Mouse (Mus musculus) left cerebral cortex, adult 9 months (tissue): ENCODE measurements around the gene Lyrm9.
"Not testable (repeated sequence)": the region's sequence is repeated elsewhere in the genome, so short reads cannot be mapped to it uniquely, and the experiment has no call there.

ENCODE experiments used
- DNase-seq, 2 experiments: peaks; one replicate each; pipeline ENCODE4 v3.0.0; 2022; ENCODE audit warnings: low spot score in 2 of 2

The Lyrm9 gene

GRCm38 (mm10) chr11:78851216-78851870, 25.0 kb downstream of the Lyrm9 start:
- no peak for DNase-seq

GRCm38 (mm10) chr11:78851871-78852265, 25.5 kb downstream of the Lyrm9 start:
- no peak for DNase-seq

GRCm38 (mm10) chr11:78852529-78852928, 26.1 kb downstream of the Lyrm9 start:
- no peak for DNase-seq

DNA sequence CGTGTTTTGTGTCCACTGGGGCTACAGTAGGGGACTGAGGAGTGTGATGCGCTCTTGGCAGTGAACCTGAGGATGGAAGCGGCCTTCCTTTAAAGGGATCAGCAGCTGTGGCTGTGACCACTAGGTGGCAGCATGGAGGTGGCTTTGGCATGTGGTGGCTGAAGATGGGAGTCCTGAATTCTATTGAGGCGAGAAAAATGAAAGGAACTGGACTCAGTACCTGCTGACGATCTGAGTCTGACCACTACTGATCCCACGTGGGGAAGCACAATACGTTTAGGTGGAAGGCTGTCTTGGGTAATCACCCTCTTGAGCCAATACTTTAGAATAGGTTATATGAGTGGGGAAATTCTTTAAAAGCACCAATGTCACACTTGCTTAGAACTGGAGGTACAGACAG, 29.9 kb downstream of the Lyrm9 start:
- peak in 1 of 2 experiments; percentile 81 for DNase-seq

GRCm38 (mm10) chr11:78857611-78858010, 31.2 kb downstream of the Lyrm9 start:
- DNase-seq: no peak

DNA sequence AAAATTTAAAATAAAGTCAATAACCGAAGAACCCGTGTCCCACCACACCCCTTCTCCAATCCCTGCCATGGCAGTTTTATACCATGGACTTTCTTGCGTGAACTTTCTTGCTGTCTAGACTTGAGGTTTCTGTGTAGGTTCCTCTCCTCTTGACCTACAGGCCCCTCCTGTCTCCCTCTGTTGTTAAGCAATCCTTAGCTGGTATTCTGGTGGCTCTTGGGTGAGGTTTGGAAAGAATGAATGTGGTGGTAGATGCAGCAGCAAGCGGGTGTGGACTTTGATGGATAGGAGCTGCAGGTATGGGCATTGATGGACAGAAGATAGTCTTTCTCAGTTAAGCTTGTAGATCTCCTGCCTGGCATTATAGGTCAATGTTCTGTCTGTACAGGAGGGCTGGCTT, 37.5 kb downstream of the Lyrm9 start:
- no peak for DNase-seq

DNA sequence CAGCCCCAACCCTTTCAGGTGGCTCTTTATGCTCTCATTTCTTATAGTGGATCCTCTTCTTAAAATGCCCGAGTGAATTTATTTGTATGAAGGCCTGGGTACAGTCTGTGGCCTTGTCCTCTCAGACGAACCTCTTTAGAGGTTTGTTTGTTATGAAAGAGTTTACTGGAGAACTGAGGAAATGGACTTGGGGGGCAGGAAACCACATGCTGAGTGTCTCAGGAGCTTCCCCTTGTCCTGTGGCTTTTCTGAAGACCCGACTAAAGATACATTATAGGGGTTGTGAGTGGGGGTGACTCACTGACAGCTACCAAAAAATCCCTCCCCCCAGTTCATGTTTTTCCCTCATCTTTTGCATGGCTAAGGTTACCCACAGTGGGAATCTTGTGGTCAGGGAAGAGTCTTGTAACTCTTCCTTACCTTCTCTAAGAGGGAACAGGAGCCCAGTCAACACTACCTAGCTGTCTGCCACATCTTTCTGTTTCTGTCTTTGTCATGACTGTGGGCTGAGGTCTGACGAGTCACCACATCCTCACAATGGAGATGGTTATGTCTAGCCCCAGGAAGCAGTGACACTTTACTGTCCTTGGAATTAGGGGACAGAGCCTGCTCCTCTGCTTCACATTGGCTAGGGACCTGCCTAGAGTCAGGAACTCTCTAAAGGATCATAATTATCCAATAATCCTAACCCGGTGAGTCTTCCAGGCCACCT, 38.3 kb downstream of the Lyrm9 start:
- DNase-seq: no peak

DNA sequence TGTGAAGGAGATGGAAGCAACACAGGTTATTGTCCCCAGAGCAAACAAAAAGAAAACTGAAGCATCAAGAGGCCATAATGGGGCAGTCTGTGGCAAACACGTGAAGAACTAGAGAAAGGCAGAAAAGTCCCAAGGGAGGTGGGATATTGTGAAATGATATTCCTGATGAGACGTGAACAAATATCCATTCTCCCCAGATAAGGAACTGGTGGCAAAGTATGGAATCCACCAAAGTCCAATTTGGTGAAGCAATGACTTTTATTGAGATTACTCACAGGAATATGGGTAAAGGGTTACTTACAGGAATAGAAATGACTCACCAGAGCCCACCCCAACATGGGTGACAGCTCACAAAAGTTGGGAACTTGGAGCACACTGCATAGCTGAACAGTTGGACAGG, 38.9 kb downstream of the Lyrm9 start:
- DNase-seq: no peak

DNA sequence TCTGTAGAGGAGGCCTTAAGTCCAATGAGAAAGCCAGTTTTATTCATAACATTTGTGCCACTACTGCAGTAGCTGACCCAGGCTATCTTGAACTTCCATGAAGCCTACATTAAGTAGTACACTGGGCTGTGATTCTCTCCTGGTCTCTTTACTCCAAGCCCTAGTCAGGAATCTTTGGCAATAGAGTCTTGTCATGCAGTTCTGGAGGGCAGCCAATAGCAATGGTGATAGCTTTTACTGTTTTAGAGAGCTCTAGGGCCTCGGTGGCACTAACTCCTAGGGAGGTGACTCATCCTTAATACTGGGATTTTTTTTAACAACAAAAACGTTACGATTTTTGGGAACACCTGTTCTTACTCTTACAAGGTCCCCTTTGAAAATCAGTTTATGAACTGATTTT, 40.1 kb downstream of the Lyrm9 start:
- DNase-seq: no peak

DNA sequence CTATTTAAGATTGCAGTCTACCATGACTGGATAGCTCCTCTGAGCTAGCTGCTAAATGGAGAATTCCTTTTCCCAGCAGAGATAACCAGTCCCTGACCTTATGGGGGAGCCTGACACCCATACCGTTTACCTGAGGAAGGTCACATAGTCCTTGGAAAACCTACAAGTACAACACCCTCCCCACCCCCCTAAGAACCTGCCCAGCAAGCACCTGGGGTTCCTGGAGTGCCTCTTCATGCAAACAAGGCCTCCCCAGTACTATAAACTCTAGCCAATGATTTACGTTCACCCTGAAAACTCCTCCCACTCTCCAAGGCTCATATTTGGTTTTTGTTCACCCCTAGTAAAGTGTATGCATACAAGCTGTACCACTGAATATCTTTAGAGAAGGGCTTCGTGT, 41.3 kb downstream of the Lyrm9 start:
- DNase-seq: no peak

DNA sequence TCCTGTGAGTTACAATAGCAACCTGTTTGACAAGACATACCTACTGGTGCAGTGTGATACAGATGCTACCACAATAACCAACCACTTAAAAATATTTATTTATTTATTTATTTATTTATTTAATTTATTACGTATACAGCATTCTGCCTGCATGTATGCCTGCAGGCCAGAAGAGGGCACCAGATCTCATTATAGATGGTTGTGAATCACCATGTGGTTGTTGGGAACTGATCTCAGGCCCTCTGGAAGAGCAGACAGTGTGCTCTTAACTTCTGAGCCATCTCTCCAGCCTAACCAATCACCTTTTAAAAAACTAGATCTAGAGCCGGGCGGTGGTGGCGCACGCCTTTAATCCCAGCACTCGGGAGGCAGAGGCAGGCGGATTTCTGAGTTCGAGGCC, 42.8 kb downstream of the Lyrm9 start:
- DNase-seq: not testable (repeated sequence)

- DNase-seq: no peak
Observed at GRCm38 (mm10) chr11:78870891-78871290, 44.5 kb downstream of the Lyrm9 start.

DNA sequence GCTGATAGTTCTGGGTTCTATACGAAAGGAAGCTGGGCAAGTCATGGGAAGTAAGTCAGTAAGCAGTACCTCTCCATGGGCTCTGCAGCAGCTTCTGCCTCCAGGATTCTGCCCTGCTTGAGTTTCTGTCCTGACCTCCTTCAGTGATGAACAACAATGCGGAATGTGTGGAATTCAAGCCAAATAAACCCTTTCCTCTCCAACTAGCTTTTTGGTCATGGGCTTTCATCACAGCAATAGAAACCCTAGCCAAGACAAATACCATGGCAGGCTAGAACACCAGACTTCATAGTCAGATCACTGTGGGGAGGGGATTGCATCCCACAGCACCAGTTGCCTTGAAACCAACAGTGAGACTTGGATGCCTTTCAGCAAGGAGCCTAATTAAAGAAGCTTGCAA, 46.4 kb downstream of the Lyrm9 start:
- DNase-seq: no peak

DNA sequence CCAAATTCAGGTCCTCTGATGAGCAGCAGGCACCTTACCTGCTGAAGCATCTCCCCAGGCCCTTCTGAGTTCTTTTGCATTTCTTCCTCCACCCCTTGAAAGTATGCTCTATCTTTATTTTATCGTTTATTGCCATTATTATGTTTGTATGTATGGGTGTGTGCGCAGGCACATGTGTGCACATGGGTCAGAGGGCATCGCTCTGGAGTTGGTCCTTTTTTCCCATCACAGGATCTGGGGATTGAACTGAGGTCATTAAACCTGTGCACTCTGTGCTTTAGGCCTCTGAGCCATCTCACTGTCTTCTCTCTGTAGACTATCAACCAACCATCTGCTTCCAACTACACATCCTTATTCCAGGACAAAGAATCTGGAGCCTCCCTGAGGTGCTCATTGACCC, 53.3 kb downstream of the Lyrm9 start:
- no peak for DNase-seq

DNA sequence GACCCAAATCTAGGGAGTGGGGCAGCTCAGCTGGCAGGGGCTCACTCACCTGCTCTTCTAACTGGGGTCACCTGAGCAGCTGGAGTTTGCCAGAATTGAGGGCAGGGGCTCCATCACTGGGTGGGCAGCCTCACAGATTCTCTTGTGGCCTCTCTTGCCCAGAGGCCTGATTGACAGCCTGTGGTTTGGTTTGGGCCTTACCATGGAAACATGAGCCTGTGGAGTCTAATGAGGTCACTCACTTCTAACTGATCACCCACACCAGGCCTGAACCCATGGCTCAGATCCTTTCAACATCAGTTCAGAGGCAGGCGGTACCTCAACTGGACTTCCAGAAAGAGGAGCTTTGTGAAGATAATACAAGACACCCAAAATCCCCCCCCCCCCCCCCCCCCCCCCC, 60.3 kb downstream of the Lyrm9 start:
- no peak for DNase-seq

- DNase-seq: peak; percentile 50 to 87
Observed at GRCm38 (mm10) chr11:78887102-78887971, 61.0 kb downstream of the Lyrm9 start.

- no peak for DNase-seq
Observed at GRCm38 (mm10) chr11:78889156-78889555, 62.8 kb downstream of the Lyrm9 start.
